Mouse (Mus musculus) C2C12 (cell line): Measurements from ENCODE around the gene Spata19.

Source experiments
- CEBPB ChIP-seq: IDR thresholded peaks from one replicate; pipeline ENCODE4 v1.6.1; 2011; ENCODE audit warnings: low read depth, mild to moderate bottlenecking, control low read depth, moderate library complexity
- CTCF ChIP-seq: IDR thresholded peaks from one replicate; pipeline ENCODE4 v1.5.1; 2011; ENCODE audit not compliant: control insufficient read depth, insufficient read depth, insufficient read length
- MAX ChIP-seq: IDR thresholded peaks from one replicate; pipeline ENCODE4 v1.6.1; 2011; ENCODE audit warnings: mild to moderate bottlenecking, control low read depth
- MYOD1 ChIP-seq: IDR thresholded peaks from one replicate; pipeline ENCODE4 v1.6.1; 2011; ENCODE audit warnings: low read depth; ENCODE audit not compliant: control insufficient read depth, insufficient read length
- MYOG ChIP-seq: IDR thresholded peaks from one replicate; pipeline ENCODE4 v1.6.1; 2011; ENCODE audit not compliant: control insufficient read depth, insufficient read length; ENCODE audit errors: extremely low read depth
- USF1 ChIP-seq: IDR thresholded peaks from one replicate; pipeline ENCODE4 v1.6.1; 2011; ENCODE audit warnings: low read depth, mild to moderate bottlenecking, control low read depth, moderate library complexity

GRCm38 (mm10) chr9:27386951-27387350, 9.6 kb upstream of the Spata19 start:
- TF ChIP-seq CTCF (no peak), MYOD1 (no peak), MYOG (no peak), MAX (no peak), CEBPB (no peak), USF1 (no peak)
